Mouse (Mus musculus) heart, postnatal 0 days (tissue): ENCODE measurements at regions not wholly inside any gene's neighbourhood (a gene's known extent, or its start where the extent isn't known, plus 50 kb on each side); places are given as distances from the start of the nearest gene placed in this dataset.

Source experiments
- ATAC-seq: fragments of 200-750 bp; cut with Nextera tagmentation; 2 replicates; pipeline ENCODE4 v1.8.0; 2017; ENCODE audit warnings: low read depth, moderate number of reproducible peaks, moderate library complexity; ENCODE audit not compliant: insufficient read depth
- DNase-seq: peaks from one replicate; pipeline ENCODE4 v3.0.0-alpha.2; 2016; ENCODE audit warnings: low spot score
- H3K27ac ChIP-seq: fragments of 300-500 bp; sonication (generic); 2 replicates; pipeline ENCODE4 v1.5.1; 2014; ENCODE audit warnings: low read depth, mild to moderate bottlenecking
- H3K27me3 ChIP-seq: fragments of 300-500 bp; sonication (generic); 2 replicates; pipeline ENCODE4 v1.6.1; 2014; ENCODE audit warnings: low read length, mixed read lengths; ENCODE audit not compliant: control insufficient read depth, insufficient read depth
- H3K36me3 ChIP-seq: fragments of 300-500 bp; sonication (generic); replicated peaks from 2 replicates; pipeline ENCODE4 v1.6.1; 2014; ENCODE audit warnings: low read length, mixed read lengths; ENCODE audit not compliant: control insufficient read depth, insufficient read depth
- H3K4me1 ChIP-seq: fragments of 300-500 bp; sonication (generic); 2 replicates; pipeline ENCODE4 v1.6.1; 2014; ENCODE audit warnings: antibody characterized with exemption; ENCODE audit not compliant: control insufficient read depth, insufficient read depth
- H3K4me2 ChIP-seq: fragments of 300-500 bp; sonication (generic); 2 replicates; pipeline ENCODE4 v1.6.1; 2014; ENCODE audit warnings: low read depth, mild to moderate bottlenecking, low read length, moderate library complexity
- H3K4me3 ChIP-seq: fragments of 300-500 bp; sonication (generic); 2 replicates; pipeline ENCODE4 v1.5.1; 2014; ENCODE audit warnings: low read depth, low read length
- H3K9ac ChIP-seq: fragments of 300-500 bp; sonication (generic); replicated peaks from 2 replicates; pipeline ENCODE4 v1.6.1; 2014; ENCODE audit warnings: low read depth, low read length, mixed read lengths
- H3K9me3 ChIP-seq: fragments of 300-500 bp; sonication (generic); replicated peaks from 2 replicates; pipeline ENCODE4 v1.6.1; 2016; ENCODE audit warnings: low read length; ENCODE audit not compliant: control insufficient read depth
- CTCF ChIP-seq: IDR thresholded peaks from 2 replicates; pipeline ENCODE4 v1.5.1; 2016; ENCODE audit warnings: antibody characterized with exemption, control low read depth, low read depth
- EP300 ChIP-seq: IDR thresholded peaks from 2 replicates; pipeline ENCODE4 v1.6.1; 2016; ENCODE audit warnings: antibody characterized with exemption, low read depth
- WGBS: fragments of 180-500 bp; shearing (Covaris S2); extraction: QIAGEN DNeasy Blood & Tissue Kit; methylation state at CpG from one replicate; pipeline ENCODE4 v1.1.7; 2014; 5-methylcytosine and 5-hydroxymethylcytosine counted together

DNA sequence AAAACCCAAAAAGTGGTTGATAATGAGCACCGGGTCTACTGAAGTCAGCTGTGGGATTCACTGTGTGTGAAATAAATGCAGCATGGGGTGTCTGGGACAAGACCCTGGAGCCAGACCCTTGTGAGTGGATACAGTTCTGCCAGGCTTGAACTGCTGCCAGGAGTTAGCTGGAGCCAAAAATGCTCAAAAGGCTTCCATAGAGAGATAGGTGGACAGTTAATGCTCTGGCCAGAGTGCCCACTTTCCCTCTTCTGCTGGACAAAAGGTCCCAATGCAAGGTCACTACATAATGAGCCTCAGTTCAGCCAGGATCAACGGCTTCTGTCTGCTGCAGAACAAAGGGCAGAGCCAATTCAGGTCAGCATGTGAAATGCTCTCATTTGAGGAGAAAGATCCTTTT is 73.2 kb upstream of the Ercc6l2 start:
- no peak overlapping the region for H3K4me3 ChIP-seq
- DNase-seq (no peak), ATAC-seq (no peak)
- no peak overlapping the region for H3K4me2 ChIP-seq
- no peaks in the 10 kb centered on the region for H3K9me3 ChIP-seq
- TF ChIP-seq CTCF = no peak
- TF ChIP-seq EP300 = no peak
- no peak overlapping the region for H3K27ac ChIP-seq
- no peak overlapping the region for H3K9ac ChIP-seq
- no peaks in the 10 kb centered on the region for H3K27me3 ChIP-seq
- H3K36me3 ChIP-seq = no peaks in the 10 kb centered on the region
- 65% methylated on average over 2 of the region's 2 CpGs for WGBS
- 0 out of 2 replicates have a peak, but pooled peaks cover 3% of the 10 kb centered on the region for H3K4me1 ChIP-seq

DNA sequence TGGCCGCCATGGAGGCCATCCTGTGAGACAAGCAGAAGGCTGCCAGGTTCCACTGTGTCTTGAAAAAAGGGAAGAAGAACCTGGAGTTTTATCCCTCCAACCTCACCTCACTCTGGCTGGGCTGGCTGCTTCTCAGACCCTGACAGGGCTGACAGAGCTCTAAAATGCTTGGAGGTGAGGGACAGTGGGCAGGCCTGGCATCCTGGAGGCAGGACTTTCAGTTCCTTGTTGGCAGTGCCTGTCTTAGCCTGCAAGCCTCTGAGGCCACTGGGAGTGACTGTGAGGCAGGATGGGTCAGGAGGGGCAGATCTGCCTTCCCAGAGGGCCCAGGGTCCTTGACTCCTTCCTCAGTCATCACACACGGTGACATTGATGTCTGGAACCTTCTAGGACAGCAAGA is 66.3 kb upstream of the Ercc6l2 start:
- Histone ChIP-seq H3K9ac (no peak overlapping the region), H3K4me2 (no peak overlapping the region), H3K36me3 (no peaks in the 10 kb centered on the region), H3K27ac (no peak overlapping the region), H3K27me3 (no peaks in the 10 kb centered on the region), H3K4me1 (no peaks in the 10 kb centered on the region), H3K4me3 (no peak overlapping the region), H3K9me3 (0 out of 2 replicates have a peak, but pooled peaks cover 7% of the 10 kb centered on the region)
- no peak for DNase-seq
- WGBS = 68% methylated on average over 2 of the region's 2 CpGs
- no peak for ATAC-seq
- TF ChIP-seq CTCF (no peak), EP300 (no peak)

DNA sequence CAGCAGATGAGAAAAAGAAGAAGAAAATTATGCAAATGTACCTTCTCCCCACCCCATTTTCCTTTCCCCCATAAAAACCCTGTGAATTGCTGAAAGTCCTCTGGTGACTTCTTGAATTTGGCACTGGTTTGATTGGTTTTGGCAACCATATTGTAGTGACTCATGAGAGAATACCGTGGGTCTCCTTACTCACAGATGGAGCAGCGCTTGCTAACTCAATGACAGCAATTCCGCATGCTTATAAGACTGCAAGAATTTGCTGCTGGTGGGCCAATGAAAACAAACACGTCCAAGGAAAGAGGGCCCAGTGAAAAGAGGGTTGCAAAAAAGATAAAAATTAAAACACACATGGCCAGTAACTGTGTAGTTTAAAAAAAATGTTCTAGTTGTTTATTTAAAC is 65.0 kb upstream of the Ercc6l2 start:
- no peak overlapping the region for H3K27ac ChIP-seq
- whole genome bisulfite sequencing = 48% methylated on average over 4 of the region's 4 CpGs

GRCm38 (mm10) chr13:63751196-63751595 is 63.8 kb upstream of the Ercc6l2 start:
- WGBS = 55% methylated on average over 2 of the region's 2 CpGs
- Histone ChIP-seq H3K36me3 (no peaks in the 10 kb centered on the region), H3K9me3 (0 out of 2 replicates have a peak, but pooled peaks cover 7% of the 10 kb centered on the region), H3K27me3 (no peaks in the 10 kb centered on the region), H3K9ac (no peak overlapping the region), H3K27ac (no peak overlapping the region), H3K4me2 (no peak overlapping the region), H3K4me1 (no peaks in the 10 kb centered on the region), H3K4me3 (no peak overlapping the region)
- TF ChIP-seq EP300 (no peak), CTCF (no peak)
- no peak for DNase-seq
- no peak for ATAC-seq

More for the DNA sequence above, 65.0 kb upstream of the Ercc6l2 start:
- H3K4me1 ChIP-seq = no peaks in the 10 kb centered on the region
- DNase-seq (peak; percentile 81), ATAC-seq (peak; percentile 64)
- H3K27me3 ChIP-seq = no peaks in the 10 kb centered on the region
- no peak for TF ChIP-seq EP300
- TF ChIP-seq CTCF = no peak
- H3K4me3 ChIP-seq = no peak overlapping the region
- no peak overlapping the region for H3K4me2 ChIP-seq
- 0 out of 2 replicates have a peak, but pooled peaks cover 7% of the 10 kb centered on the region for H3K9me3 ChIP-seq
- no peak overlapping the region for H3K9ac ChIP-seq
- no peaks in the 10 kb centered on the region for H3K36me3 ChIP-seq

DNA sequence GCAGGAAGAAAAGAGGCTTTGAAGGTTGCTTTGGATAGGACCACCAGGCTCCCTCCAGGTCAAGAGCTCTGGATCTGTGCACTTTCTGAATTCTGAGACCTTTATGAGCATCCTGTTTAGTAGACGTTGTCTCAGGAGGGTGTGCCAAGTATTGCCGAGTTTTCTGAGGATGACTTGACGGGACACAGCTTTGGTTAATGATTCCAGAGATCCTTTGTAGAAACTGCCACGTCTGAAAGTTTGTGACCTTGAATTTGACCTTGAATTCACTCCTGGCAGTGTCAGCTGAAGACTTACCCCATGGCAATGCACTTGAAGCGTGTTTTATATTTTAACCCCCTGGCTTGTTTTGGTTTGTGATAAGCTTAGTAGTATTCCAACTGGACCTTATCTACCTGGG is 58.0 kb upstream of the Ercc6l2 start:
- 66% methylated on average over 5 of the region's 5 CpGs for WGBS
- no peak for DNase-seq
- TF ChIP-seq EP300 (no peak), CTCF (no peak)
- H3K4me3 ChIP-seq = no peak overlapping the region
- 0 out of 2 replicates have a peak, but pooled peaks cover 2% of the 10 kb centered on the region for H3K9me3 ChIP-seq
- H3K9ac ChIP-seq = no peak overlapping the region
- H3K27ac ChIP-seq = no peak overlapping the region
- no peaks in the 10 kb centered on the region for H3K36me3 ChIP-seq
- H3K4me2 ChIP-seq = no peak overlapping the region
- H3K27me3 ChIP-seq = no peaks in the 10 kb centered on the region
- no peaks in the 10 kb centered on the region for H3K4me1 ChIP-seq
- ATAC-seq = no peak

DNA sequence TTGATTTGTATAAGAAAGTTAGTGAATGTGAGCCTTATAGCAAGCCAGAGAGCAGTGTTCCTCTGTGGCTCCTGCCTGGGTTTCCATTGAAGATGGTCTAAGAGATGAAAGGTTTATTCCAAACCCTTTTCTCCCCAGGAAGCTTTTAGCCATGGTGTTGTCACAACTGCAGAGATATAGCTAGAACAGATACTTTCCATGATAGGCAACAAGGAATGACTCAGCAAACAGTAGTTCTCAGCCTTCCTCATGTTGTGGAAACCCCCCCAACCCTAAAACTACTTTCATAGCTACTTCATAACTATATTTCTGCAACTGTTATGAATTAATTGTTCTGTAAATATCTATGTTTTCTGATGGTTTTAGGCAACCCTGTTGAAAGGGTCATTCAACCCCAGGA is 53.5 kb upstream of the Ercc6l2 start:
- H3K9ac ChIP-seq = no peak overlapping the region
- no peak overlapping the region for H3K4me2 ChIP-seq
- no peak for TF ChIP-seq EP300
- H3K9me3 ChIP-seq = no peaks in the 10 kb centered on the region
- no peak overlapping the region for H3K4me3 ChIP-seq
- no peaks in the 10 kb centered on the region for H3K4me1 ChIP-seq
- no peak overlapping the region for H3K27ac ChIP-seq
- H3K27me3 ChIP-seq = no peaks in the 10 kb centered on the region
- ATAC-seq (no peak), DNase-seq (no peak)
- H3K36me3 ChIP-seq = no peaks in the 10 kb centered on the region
